Mouse (Mus musculus) brain, embryonic 14.5 days (tissue): ENCODE measurements around the gene Cacna2d3.

ENCODE experiments used
- CTCF ChIP-seq: fragments of 200-500 bp; IDR thresholded peaks from 2 replicates; pipeline ENCODE4 v1.5.1; 2012; ENCODE audit warnings: inconsistent platforms, mild to moderate bottlenecking, moderate library complexity, borderline replicate concordance; ENCODE audit not compliant: insufficient read depth, insufficient read length; ENCODE audit errors: extremely low read depth
- POLR2A ChIP-seq: fragments of 200-500 bp; IDR thresholded peaks from 2 replicates; pipeline ENCODE4 v1.6.1; 2012; ENCODE audit warnings: mild to moderate bottlenecking, inconsistent platforms, borderline replicate concordance; ENCODE audit not compliant: poor library complexity, insufficient read depth, insufficient read length, severe bottlenecking; ENCODE audit errors: extremely low read depth

- no peak for TF ChIP-seq CTCF
- TF ChIP-seq POLR2A, result no peak
Measured at GRCm38 (mm10) chr14:29305623-29306022, 416.0 kb downstream of the Cacna2d3 start.
